Mouse (Mus musculus): ENCODE measurements at regions not wholly inside any gene's neighbourhood (a gene's known extent, or its start where the extent isn't known, plus 50 kb on each side); places are given as distances from the start of the nearest gene placed in this dataset.

- TF ChIP-seq EP300 (optimal IDR thresholded peaks at IDR 0.05) (no peak), CTCF (IDR thresholded peaks at IDR 0.05; ENCODE audit: low read depth) (no peak)
Observed at GRCm38 (mm10) chr8:18480081-18480480, 498.0 kb downstream of the Defb40 start.

Data from stomach, postnatal 0 days (tissue).